Mouse (Mus musculus): ENCODE measurements around the gene Rgs7bp. TPM values are rescaled to one million over a fixed set of nuclear protein-coding genes. Genes with fewer than 3 reads are reported as not detected.

Gene Rgs7bp
- polyA plus RNA-seq, 1 experiment from 2014 or later, result 2.8 TPM

DNA sequence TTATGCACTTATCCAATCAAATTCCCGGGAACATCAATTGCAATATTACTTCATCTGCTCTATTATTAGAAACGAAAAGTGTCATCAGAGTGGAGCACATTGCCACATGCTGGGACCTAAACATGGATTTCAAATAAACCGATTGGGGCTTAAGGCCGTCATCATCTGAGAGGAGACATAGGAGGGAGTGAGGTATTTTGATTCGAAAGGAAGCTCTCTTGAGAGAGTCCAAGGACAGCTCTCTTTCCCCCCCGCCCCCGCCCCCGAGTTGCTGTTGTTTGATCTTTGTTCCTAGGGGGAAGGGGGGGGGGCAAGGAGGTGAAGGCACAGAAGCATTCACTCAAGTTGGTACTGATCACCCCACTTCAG lies 195 bp upstream of the Rgs7bp start:
- Histone ChIP-seq H3K4me1 (ENCODE audit: control insufficient read depth, insufficient read depth, low read length) (peaks cover 14% of the 10 kb centered on the region), H3K9me3 (replicated peaks; ENCODE audit: control insufficient read depth, low read length) (no peaks in the 10 kb centered on the region), H3K9ac (ENCODE audit: low read length) (peak overlapping the region; percentile 86), H3K4me3 (ENCODE audit: low read length) (peak overlapping the region; percentile 83), H3K36me3 (ENCODE audit: control insufficient read depth, insufficient read depth) (no peaks in the 10 kb centered on the region), H3K27ac (ENCODE audit: low read length) (peak overlapping the region; percentile 78), H3K27me3 (ENCODE audit: control insufficient read depth, insufficient read depth, low read length) (no peaks in the 10 kb centered on the region), H3K4me2 (ENCODE audit: low read depth, low read length) (peak overlapping the region; percentile 94)
- 0 out of 2 replicates have a peak, but pooled peaks have one; percentile 10 for ATAC-seq (replicated peaks; ENCODE audit: extremely low read depth, insufficient read depth, low FRiP score)
- WGBS, result 6% methylated on average over 8 of the region's 8 CpGs

DNA sequence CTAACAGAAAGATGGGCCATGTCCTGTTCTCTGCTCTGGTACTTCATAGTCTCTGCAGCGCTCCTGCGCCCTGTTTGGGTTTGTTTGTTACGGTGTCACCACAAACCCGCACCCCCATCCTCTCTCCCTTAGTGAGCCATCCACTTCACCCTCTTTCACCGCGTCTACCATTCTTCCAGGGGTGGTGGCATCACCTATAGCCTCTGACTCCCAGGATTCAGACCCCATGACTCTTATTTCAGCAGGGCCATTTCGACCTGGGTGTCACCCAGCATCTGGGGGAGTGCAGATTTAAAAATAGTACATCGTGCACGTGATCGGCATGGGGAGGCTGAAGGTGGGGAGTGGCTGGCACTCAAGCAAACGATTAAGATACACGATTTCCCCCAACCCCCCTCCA lies 1.1 kb downstream of the Rgs7bp start:
- peaks cover 14% of the 10 kb centered on the region for H3K4me1 ChIP-seq (ENCODE audit: control insufficient read depth, insufficient read depth, low read length)
- no peaks in the 10 kb centered on the region for H3K36me3 ChIP-seq (ENCODE audit: control insufficient read depth, insufficient read depth)
- 0 out of 2 replicates have a peak, but pooled peaks have one; percentile 43 for ATAC-seq (replicated peaks; ENCODE audit: extremely low read depth, insufficient read depth, low FRiP score)
- H3K4me3 ChIP-seq (ENCODE audit: low read length), result peak overlapping the region; percentile 83
- no peaks in the 10 kb centered on the region for H3K27me3 ChIP-seq (ENCODE audit: control insufficient read depth, insufficient read depth, low read length)
- H3K9me3 ChIP-seq (replicated peaks; ENCODE audit: control insufficient read depth, low read length), result no peaks in the 10 kb centered on the region
- peak overlapping the region; percentile 94 for H3K4me2 ChIP-seq (ENCODE audit: low read depth, low read length)
- peak overlapping the region; percentile 86 for H3K9ac ChIP-seq (ENCODE audit: low read length)
- 2% methylated on average over 12 of the region's 12 CpGs for WGBS
- H3K27ac ChIP-seq (ENCODE audit: low read length), result peak overlapping the region; percentile 78

DNA sequence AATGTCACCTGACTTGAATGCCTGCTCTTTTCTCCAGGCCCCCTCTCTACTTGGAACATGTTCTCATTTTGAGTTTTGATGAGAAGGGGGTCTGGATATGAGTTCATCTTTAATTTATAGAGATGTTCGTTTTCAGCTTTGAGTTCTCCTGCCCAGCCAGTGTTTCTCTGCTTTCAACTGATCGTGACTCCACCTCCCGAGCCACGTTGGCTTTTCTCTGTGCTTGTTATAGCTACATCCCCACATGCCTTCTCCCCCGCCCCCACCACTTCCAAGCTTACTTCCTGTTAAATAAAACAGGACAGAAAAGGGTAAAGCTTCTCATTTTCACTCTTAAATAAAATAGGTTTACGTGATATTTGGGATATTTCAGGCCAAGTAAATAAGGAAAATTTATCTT lies 3.3 kb downstream of the Rgs7bp start:
- H3K4me2 ChIP-seq (ENCODE audit: low read depth, low read length), result peak overlapping the region; percentile 29; the same call in 1 of the 2 replicates
- WGBS, result 40% methylated on average over 6 of the region's 6 CpGs
- no peak for ATAC-seq (replicated peaks; ENCODE audit: extremely low read depth, insufficient read depth, low FRiP score)
- H3K27ac ChIP-seq (ENCODE audit: low read length), result no peak overlapping the region
- no peaks in the 10 kb centered on the region for H3K27me3 ChIP-seq (ENCODE audit: control insufficient read depth, insufficient read depth, low read length)
- H3K4me3 ChIP-seq (ENCODE audit: low read length), result no peak overlapping the region
- H3K9ac ChIP-seq (ENCODE audit: low read length), result no peak overlapping the region
- peaks cover 20% of the 10 kb centered on the region for H3K4me1 ChIP-seq (ENCODE audit: control insufficient read depth, insufficient read depth, low read length)
- no peaks in the 10 kb centered on the region for H3K9me3 ChIP-seq (replicated peaks; ENCODE audit: control insufficient read depth, low read length)
- H3K36me3 ChIP-seq (ENCODE audit: control insufficient read depth, insufficient read depth), result no peaks in the 10 kb centered on the region

DNA sequence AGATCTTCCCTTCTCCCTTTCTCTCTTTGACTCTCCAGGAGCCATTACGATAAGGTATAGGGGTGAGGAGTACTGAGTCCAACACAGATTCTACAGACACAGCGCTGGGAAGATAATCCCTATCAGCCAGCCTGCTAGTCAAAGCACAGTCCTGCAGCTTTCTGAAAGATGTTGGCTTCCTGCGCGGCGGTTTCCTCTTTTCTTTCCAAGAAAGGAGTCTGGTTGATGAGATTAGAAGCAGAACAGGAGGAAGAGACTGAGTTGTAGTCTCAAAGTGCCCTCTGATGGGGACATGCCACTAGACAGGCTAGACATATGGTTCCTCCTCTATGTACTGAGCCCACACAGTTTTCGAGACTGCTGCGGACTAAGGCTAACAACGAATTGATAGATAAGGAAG lies 6.1 kb downstream of the Rgs7bp start:
- Histone ChIP-seq H3K27ac (ENCODE audit: low read length) (no peak overlapping the region), H3K27me3 (ENCODE audit: control insufficient read depth, insufficient read depth, low read length) (no peaks in the 10 kb centered on the region), H3K4me2 (ENCODE audit: low read depth, low read length) (no peak overlapping the region), H3K9me3 (replicated peaks; ENCODE audit: control insufficient read depth, low read length) (no peaks in the 10 kb centered on the region), H3K9ac (ENCODE audit: low read length) (no peak overlapping the region), H3K4me1 (ENCODE audit: control insufficient read depth, insufficient read depth, low read length) (peaks cover 15% of the 10 kb centered on the region), H3K36me3 (ENCODE audit: control insufficient read depth, insufficient read depth) (no peaks in the 10 kb centered on the region), H3K4me3 (ENCODE audit: low read length) (no peak overlapping the region)
- WGBS, result 39% methylated on average over 8 of the region's 8 CpGs
- ATAC-seq (replicated peaks; ENCODE audit: extremely low read depth, insufficient read depth, low FRiP score), result peak; percentile 80

DNA sequence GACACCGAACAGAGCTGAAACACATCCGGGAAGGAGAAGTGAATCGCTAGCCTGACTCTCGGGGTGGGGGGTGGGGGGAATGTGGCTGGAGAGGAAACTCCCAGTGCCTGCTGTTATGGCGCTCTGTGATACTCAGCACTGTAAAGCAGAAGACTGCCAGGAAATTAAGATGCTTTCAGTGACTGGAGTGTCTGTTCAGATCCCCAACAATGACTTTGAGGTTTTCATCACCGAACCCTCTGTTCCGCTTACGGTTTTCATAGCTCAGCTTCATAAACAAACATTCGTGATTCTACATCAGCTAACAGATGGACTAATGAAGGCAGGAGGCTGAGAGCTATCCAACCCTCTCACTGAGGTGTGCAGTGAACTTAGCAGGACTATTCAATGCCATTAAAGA lies 7.4 kb downstream of the Rgs7bp start:
- Histone ChIP-seq H3K4me2 (ENCODE audit: low read depth, low read length) (peak overlapping the region; percentile 46), H3K4me3 (ENCODE audit: low read length) (peak overlapping the region; percentile 30), H3K27me3 (ENCODE audit: control insufficient read depth, insufficient read depth, low read length) (no peaks in the 10 kb centered on the region), H3K9me3 (replicated peaks; ENCODE audit: control insufficient read depth, low read length) (no peaks in the 10 kb centered on the region), H3K4me1 (ENCODE audit: control insufficient read depth, insufficient read depth, low read length) (peaks cover 9% of the 10 kb centered on the region), H3K36me3 (ENCODE audit: control insufficient read depth, insufficient read depth) (no peaks in the 10 kb centered on the region), H3K9ac (ENCODE audit: low read length) (peak overlapping the region; percentile 54; the same call in 1 of the 2 replicates), H3K27ac (ENCODE audit: low read length) (0 out of 2 replicates have a peak overlapping the region, but pooled peaks have one; percentile 20)
- ATAC-seq (replicated peaks; ENCODE audit: extremely low read depth, insufficient read depth, low FRiP score), result no peak
- 46% methylated on average over 9 of the region's 9 CpGs for whole genome bisulfite sequencing

DNA sequence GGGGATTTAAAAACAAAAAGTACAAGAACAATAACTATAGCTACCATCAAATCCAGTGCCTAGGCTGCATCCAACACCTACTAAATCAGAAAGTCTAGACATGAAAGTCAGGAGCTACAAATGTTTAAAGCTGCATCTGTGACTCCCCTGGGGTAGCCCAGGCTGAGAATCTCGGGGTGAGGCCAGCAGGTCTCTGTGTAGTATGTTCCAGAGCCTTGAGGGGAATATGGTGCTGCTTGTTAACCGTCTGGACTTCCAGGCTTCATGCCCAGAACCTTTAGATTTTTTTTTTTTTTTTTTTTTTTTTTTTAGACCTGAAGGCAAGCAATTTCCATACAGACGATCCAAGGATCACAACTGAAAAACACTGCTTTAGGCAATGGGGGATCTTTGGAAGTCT lies 10.8 kb downstream of the Rgs7bp start:
- H3K9ac ChIP-seq (ENCODE audit: low read length), result no peak overlapping the region
- no peak for ATAC-seq (replicated peaks; ENCODE audit: extremely low read depth, insufficient read depth, low FRiP score)
- no peaks in the 10 kb centered on the region for H3K9me3 ChIP-seq (replicated peaks; ENCODE audit: control insufficient read depth, low read length)
- no peaks in the 10 kb centered on the region for H3K36me3 ChIP-seq (ENCODE audit: control insufficient read depth, insufficient read depth)
- WGBS, result 47% methylated on average over 3 of the region's 3 CpGs
- no peak overlapping the region for H3K27ac ChIP-seq (ENCODE audit: low read length)
- H3K4me3 ChIP-seq (ENCODE audit: low read length), result no peak overlapping the region
- H3K4me1 ChIP-seq (ENCODE audit: control insufficient read depth, insufficient read depth, low read length), result peaks cover 6% of the 10 kb centered on the region
- H3K27me3 ChIP-seq (ENCODE audit: control insufficient read depth, insufficient read depth, low read length), result no peaks in the 10 kb centered on the region
- H3K4me2 ChIP-seq (ENCODE audit: low read depth, low read length), result no peak overlapping the region

DNA sequence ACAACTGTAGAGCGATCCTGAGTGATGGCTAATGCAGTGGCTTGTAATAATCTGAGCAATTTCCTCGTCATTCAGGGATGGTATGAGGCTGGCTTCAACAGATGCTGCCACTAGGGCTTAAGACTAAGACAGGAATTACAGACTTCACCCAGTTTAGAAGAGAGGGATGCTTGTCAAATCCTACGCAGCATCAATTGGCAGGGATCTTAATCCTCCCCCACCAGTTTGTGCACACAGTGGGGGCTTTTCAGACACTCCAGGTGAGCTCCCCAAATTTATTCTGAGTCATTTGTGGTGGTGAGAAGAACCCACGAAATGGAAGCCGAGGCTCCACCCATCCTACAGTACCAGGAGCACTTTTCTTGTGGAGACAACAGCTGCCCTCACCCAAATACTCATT lies 16.4 kb downstream of the Rgs7bp start:
- H3K9me3 ChIP-seq (replicated peaks; ENCODE audit: control insufficient read depth, low read length), result no peaks in the 10 kb centered on the region
- ATAC-seq (replicated peaks; ENCODE audit: extremely low read depth, insufficient read depth, low FRiP score), result no peak
- 71% methylated on average over 5 of the region's 5 CpGs for WGBS
- H3K4me2 ChIP-seq (ENCODE audit: low read depth, low read length), result no peak overlapping the region
- no peak overlapping the region for H3K9ac ChIP-seq (ENCODE audit: low read length)
- no peak overlapping the region for H3K27ac ChIP-seq (ENCODE audit: low read length)
- no peaks in the 10 kb centered on the region for H3K36me3 ChIP-seq (ENCODE audit: control insufficient read depth, insufficient read depth)
- H3K4me3 ChIP-seq (ENCODE audit: low read length), result no peak overlapping the region
- no peaks in the 10 kb centered on the region for H3K4me1 ChIP-seq (ENCODE audit: control insufficient read depth, insufficient read depth, low read length)
- H3K27me3 ChIP-seq (ENCODE audit: control insufficient read depth, insufficient read depth, low read length), result no peaks in the 10 kb centered on the region

DNA sequence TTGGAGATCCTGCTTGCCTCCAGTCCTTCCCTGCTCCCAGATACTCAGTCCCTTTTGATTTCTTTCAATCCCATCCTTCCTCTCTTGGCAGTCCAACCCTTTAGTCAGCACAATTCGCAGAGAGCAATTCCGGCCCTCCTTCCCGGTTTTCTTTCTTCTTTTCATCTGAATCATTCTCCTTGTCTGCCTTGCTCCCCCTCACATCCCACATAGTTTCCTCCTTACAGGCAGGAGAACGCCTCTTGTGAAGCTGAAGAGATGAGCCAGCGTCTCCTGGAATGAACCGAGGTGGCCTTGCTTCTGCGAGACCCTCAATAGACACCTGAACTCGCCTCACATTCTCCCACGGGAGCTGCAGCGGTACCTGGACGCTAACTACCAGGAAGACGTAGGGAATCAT lies 16.9 kb downstream of the Rgs7bp start:
- Histone ChIP-seq H3K4me1 (ENCODE audit: control insufficient read depth, insufficient read depth, low read length) (no peaks in the 10 kb centered on the region), H3K27ac (ENCODE audit: low read length) (no peak overlapping the region), H3K4me2 (ENCODE audit: low read depth, low read length) (no peak overlapping the region), H3K9ac (ENCODE audit: low read length) (no peak overlapping the region), H3K27me3 (ENCODE audit: control insufficient read depth, insufficient read depth, low read length) (no peaks in the 10 kb centered on the region), H3K9me3 (replicated peaks; ENCODE audit: control insufficient read depth, low read length) (no peaks in the 10 kb centered on the region), H3K36me3 (ENCODE audit: control insufficient read depth, insufficient read depth) (no peaks in the 10 kb centered on the region), H3K4me3 (ENCODE audit: low read length) (no peak overlapping the region)
- 86% methylated on average over 12 of the region's 12 CpGs for WGBS
- no peak for ATAC-seq (replicated peaks; ENCODE audit: extremely low read depth, insufficient read depth, low FRiP score)

DNA sequence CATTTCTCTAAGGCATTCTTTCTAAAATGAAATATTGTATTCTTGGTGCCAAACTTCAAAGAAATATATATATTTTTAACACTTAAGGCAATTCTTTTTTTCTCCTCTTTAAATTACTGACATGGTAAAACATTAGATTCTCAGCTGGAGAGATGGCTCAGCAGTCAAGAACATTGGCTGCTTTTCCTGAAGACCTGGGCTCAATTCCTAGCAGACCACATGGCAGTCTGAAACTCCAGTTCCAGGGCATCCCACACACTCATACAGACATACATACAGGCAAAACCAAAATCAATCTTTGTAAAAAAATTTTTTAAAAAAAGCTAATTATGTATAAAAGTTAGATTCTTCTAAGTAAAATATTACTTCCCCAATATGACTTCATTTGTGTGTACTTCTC lies 22.8 kb downstream of the Rgs7bp start:
- no peak for ATAC-seq (replicated peaks; ENCODE audit: extremely low read depth, insufficient read depth, low FRiP score)
- no peak overlapping the region for H3K4me2 ChIP-seq (ENCODE audit: low read depth, low read length)
- H3K9me3 ChIP-seq (replicated peaks; ENCODE audit: control insufficient read depth, low read length), result no peaks in the 10 kb centered on the region
- H3K27me3 ChIP-seq (ENCODE audit: control insufficient read depth, insufficient read depth, low read length), result no peaks in the 10 kb centered on the region
- H3K36me3 ChIP-seq (ENCODE audit: control insufficient read depth, insufficient read depth), result no peaks in the 10 kb centered on the region
- no peak overlapping the region for H3K9ac ChIP-seq (ENCODE audit: low read length)
- no peaks in the 10 kb centered on the region for H3K4me1 ChIP-seq (ENCODE audit: control insufficient read depth, insufficient read depth, low read length)
- H3K4me3 ChIP-seq (ENCODE audit: low read length), result no peak overlapping the region
- H3K27ac ChIP-seq (ENCODE audit: low read length), result no peak overlapping the region

DNA sequence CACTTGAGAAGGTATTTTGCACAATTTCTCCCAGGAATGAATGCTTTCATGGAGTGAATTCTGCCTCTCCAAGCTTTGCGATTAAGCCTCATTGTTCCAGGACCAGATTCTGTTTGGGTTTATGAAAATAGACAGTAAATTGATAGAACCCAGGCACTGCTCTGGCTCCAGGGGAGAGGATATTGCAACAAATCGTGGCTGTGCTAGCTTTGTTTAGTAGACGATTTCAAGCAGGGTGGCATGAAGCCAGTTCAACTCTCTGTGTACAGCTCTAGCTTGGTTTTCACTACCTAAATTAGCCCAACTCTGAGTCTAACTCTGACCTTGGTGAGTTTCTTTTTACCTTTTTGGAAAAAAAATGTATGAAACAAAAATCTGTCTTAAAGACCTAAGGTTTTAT lies 26.5 kb downstream of the Rgs7bp start:
- WGBS, result 64% methylated on average over 3 of the region's 3 CpGs
- Histone ChIP-seq H3K9me3 (replicated peaks; ENCODE audit: control insufficient read depth, low read length) (no peaks in the 10 kb centered on the region), H3K4me3 (ENCODE audit: low read length) (no peak overlapping the region), H3K4me1 (ENCODE audit: control insufficient read depth, insufficient read depth, low read length) (no peaks in the 10 kb centered on the region), H3K4me2 (ENCODE audit: low read depth, low read length) (no peak overlapping the region), H3K9ac (ENCODE audit: low read length) (no peak overlapping the region), H3K27me3 (ENCODE audit: control insufficient read depth, insufficient read depth, low read length) (no peaks in the 10 kb centered on the region), H3K36me3 (ENCODE audit: control insufficient read depth, insufficient read depth) (no peaks in the 10 kb centered on the region), H3K27ac (ENCODE audit: low read length) (no peak overlapping the region)
- ATAC-seq (replicated peaks; ENCODE audit: extremely low read depth, insufficient read depth, low FRiP score), result no peak
